Mouse (Mus musculus) thymus, adult 2 months (tissue): Measurements from ENCODE around the gene Bbip1.
A peak's percentile ranks its signal among the peaks of the same experiment; 100 is the strongest.

Experiments
- CTCF ChIP-seq: fragments of 200-500 bp; IDR thresholded peaks from 2 replicates; pipeline ENCODE4 v1.5.1; 2012; ENCODE audit warnings: mild to moderate bottlenecking, control low read depth, low read length, moderate library complexity, borderline replicate concordance; ENCODE audit not compliant: control insufficient read depth, poor library complexity, insufficient read depth; ENCODE audit errors: extremely low read depth
- POLR2A ChIP-seq: fragments of 200-500 bp; IDR thresholded peaks from 2 replicates; pipeline ENCODE4 v1.6.1; 2012; ENCODE audit warnings: mild to moderate bottlenecking, low read length, control low read depth, moderate library complexity; ENCODE audit not compliant: control insufficient read depth, poor library complexity, insufficient read depth; ENCODE audit errors: extremely low read depth

- no peak for TF ChIP-seq CTCF
- 0 out of 2 replicates have a peak, but pooled peaks have one; percentile 25 for TF ChIP-seq POLR2A
These were observed 57.7 kb downstream of the Bbip1 start for GRCm38 (mm10) chr19:53886576-53887370.
